Mouse (Mus musculus): Measurements from ENCODE around the gene Sacm1l.

DNA sequence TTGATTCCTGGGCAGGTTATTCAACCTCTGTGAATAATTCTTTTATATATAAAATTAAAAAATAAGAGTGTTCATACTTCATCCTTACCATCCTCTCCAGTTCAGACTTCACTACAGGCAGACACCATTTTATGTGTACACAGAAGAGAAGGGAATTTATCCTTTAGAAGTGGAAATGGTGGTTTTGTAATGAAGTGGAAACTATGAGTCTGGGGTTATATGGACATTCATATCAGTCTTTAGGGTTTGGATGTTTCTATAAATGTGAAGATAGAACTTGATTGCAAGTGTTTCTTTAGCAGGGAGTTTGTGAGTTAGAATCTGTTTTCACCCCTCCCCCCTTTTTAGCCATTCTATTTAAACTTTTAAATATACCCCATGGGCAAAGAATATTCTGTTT is 1.7 kb downstream of the Sacm1l start:
- TF ChIP-seq POLR2A (IDR thresholded peaks at IDR 0.05; ENCODE audit: low read depth, low read length) (no peak), CTCF (IDR thresholded peaks at IDR 0.05; ENCODE audit: borderline replicate concordance, insufficient read depth, low read length) (no peak)
